Comparison of ENCODE assay signal across 16 mouse cellular contexts in the genomic region with DNA sequence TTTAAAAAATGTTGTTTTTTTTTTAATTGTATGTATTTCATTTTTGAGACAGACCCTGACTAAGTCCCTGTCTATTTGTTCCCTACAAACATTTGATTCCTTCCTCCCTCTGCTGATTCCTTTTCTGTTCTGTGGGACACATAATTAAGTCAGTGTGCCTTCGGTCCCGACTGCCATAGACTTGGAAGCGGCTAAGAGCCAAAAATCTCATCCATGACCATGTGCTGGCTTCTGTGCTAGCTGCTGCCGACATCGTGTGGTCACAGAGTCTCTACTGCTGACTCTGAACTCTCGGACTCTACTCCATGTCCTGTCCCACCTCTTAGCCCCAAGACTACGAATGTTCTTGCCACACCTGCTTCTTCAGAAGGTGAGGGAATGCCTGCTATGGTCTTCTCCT. TPM values are rescaled to one million over a fixed set of nuclear protein-coding genes. Genes with fewer than 3 reads are reported as not detected.
"Had no signal": no experiment of that assay in that cellular context is flagged by ENCODE, and none has a peak within 500 bp of the region (broad histone marks: within the 10 kb centered on the region; RNA-seq: fewer than 3 reads in every experiment).

No protein-coding gene starts in this region.

- H3K36me3 ChIP-seq: liver, embryonic 15.5 days; stomach, embryonic 15.5 days had no signal

- DNase-seq: liver, postnatal 0 days; lung, adult 2 months; lung, postnatal 10 days; lung, postnatal 36 days; right cerebral cortex, postnatal 14 days; thymus, adult 2 months; thymus, postnatal 25 days; thymus, postnatal 4 days had no signal

- H3K4me2 ChIP-seq: liver, embryonic 15.5 days; midbrain, embryonic 11.5 days; midbrain, embryonic 13.5 days; midbrain, embryonic 15.5 days; neural tube, embryonic 12.5 days; stomach, embryonic 15.5 days had no signal

- H3K4me1 ChIP-seq: liver, embryonic 15.5 days; stomach, embryonic 15.5 days had no signal

- H3K27me3 ChIP-seq: liver, embryonic 15.5 days; midbrain, embryonic 13.5 days; midbrain, embryonic 15.5 days; neural tube, embryonic 12.5 days; stomach, embryonic 15.5 days had no signal

- ATAC-seq: liver, postnatal 0 days; midbrain, embryonic 13.5 days; midbrain, embryonic 15.5 days had no signal

- H3K9ac ChIP-seq: liver, embryonic 15.5 days; liver, postnatal 0 days; midbrain, embryonic 13.5 days; midbrain, embryonic 15.5 days; neural tube, embryonic 12.5 days; stomach, embryonic 15.5 days had no signal

- H3K9me3 ChIP-seq: liver, embryonic 15.5 days; midbrain, embryonic 13.5 days; midbrain, embryonic 15.5 days; neural tube, embryonic 12.5 days; stomach, embryonic 15.5 days had no signal

- H3K27ac ChIP-seq: liver, embryonic 15.5 days; macrophage; midbrain, embryonic 13.5 days; midbrain, embryonic 15.5 days; neural tube, embryonic 12.5 days; stomach, embryonic 15.5 days; stomach, postnatal 0 days had no signal

- H3K4me3 ChIP-seq: liver, embryonic 15.5 days; midbrain, embryonic 13.5 days; midbrain, embryonic 15.5 days; neural tube, embryonic 12.5 days; stomach, embryonic 15.5 days had no signal

RNA-seq across cellular contexts. Expression of a gene that starts 21.1 kb away (rescaled TPM):
- polyA plus RNA-seq: macrophage had no signal
